Mouse (Mus musculus): Measurements from ENCODE around the gene Olfr55.
"Not testable (repeated sequence)": the region's sequence is repeated elsewhere in the genome, so short reads cannot be mapped to it uniquely, and the experiment has no call there.

Olfr55 gene

GRCm38 (mm10) chr17:33168147-33168546 lies at the start of gene Olfr55:
Olfr55 (plus strand) TSS chr17:33168447.
- not testable (repeated sequence) for DNase-seq

DNA sequence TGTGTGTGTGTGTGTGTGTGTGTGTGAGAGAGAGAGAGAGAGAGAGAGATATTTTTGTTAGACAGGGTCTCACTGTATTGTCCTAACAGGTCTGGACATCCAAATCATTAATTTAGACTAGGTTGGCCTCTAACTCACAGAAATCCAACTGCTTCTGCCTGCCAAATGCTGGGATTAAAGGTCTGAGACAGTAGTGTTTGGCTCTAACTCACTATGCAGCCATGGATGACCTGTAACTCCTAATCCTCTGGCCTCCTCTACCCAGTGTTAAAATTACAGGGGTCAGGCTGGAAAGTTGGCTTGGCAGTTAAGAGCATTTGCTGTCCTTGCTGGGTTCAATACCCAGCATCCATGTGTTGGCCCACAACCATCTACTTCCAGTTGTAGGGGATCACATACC lies 43.7 kb upstream of the Olfr55 start:
- DNase-seq = no peak

GRCm38 (mm10) chr17:33126257-33126656 lies 42.0 kb upstream of the Olfr55 start:
- DNase-seq = no peak

DNA sequence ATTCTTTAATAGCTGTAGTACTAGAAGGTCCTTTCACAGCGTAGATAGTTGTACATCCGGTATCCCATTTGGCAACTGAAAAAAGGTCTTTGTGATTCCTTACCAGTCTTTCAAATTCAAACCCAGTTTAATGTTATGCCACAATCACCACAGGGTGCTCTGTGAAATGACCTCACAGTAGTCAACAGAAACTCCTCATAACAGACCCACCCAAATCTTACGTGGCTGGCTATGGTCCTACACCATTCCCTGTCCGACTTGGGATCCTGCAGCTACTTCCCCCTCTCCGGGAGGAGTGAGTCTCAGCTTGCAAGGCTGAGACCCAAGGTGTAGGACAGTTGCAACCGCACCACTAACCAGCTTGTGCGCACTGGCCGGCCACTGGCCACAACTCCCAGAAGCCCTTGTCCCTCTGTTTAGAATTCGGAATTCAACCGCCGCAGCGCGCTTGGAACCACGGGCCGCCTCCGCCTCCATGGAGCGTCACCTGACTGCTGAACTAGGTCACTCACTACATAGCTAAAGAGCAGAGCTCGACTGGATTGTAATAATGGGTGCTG lies 28.9 kb upstream of the Olfr55 start, which contains the start of gene Morc2b:
Gene Morc2b, minus strand, starts transcription at position 423 of the 560 bp plus-strand sequence.
- DNase-seq = no peak

- DNase-seq = not testable (repeated sequence)
These were observed 22.8 kb downstream of the Olfr55 start, which contains the start of gene Olfr239 for GRCm38 (mm10) chr17:33191002-33191401. Olfr239 (plus strand) TSS chr17:33191302.

DNA sequence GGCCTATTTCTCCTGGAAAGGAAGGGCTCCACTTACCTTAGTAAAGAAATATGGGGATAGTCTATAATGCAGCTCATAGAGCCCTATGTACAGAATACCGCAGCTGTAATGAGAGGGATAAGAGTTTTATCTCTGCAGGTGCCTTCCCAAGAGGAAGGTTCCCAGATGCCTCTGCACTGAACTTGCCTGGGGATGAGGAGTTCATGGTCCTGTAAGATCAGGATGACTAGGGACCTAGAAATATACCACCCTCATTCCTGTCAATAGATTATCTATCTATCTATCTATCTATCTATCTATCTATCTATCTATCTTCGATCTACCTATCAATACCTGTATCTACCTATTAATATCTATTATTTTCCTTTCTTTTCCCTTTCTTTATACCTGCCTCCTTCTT lies 53.3 kb downstream of the Olfr55 start, which contains the start of gene Olfr1564:
Gene Olfr1564, minus strand, starts transcription at position 101 of the 400 bp plus-strand sequence.
- no peak for DNase-seq

Data from lung, postnatal 14 days (tissue).